Mouse (Mus musculus) heart, postnatal 0 days (tissue): ENCODE measurements around the gene Plek. TPM values are rescaled to one million over a fixed set of nuclear protein-coding genes. Genes with fewer than 3 reads are reported as not detected.
"Not testable (repeated sequence)": the region's sequence is repeated elsewhere in the genome, so short reads cannot be mapped to it uniquely, and the experiment has no call there.

Experiments
- ATAC-seq: fragments of 200-750 bp; cut with Nextera tagmentation; 2 replicates; pipeline ENCODE4 v1.8.0; 2017; ENCODE audit warnings: low read depth, moderate number of reproducible peaks, moderate library complexity; ENCODE audit not compliant: insufficient read depth
- DNase-seq: peaks from one replicate; pipeline ENCODE4 v3.0.0-alpha.2; 2016; ENCODE audit warnings: low spot score
- H3K27ac ChIP-seq: fragments of 300-500 bp; sonication (generic); 2 replicates; pipeline ENCODE4 v1.5.1; 2014; ENCODE audit warnings: low read depth, mild to moderate bottlenecking
- H3K27me3 ChIP-seq: fragments of 300-500 bp; sonication (generic); 2 replicates; pipeline ENCODE4 v1.6.1; 2014; ENCODE audit warnings: low read length, mixed read lengths; ENCODE audit not compliant: control insufficient read depth, insufficient read depth
- H3K36me3 ChIP-seq: fragments of 300-500 bp; sonication (generic); replicated peaks from 2 replicates; pipeline ENCODE4 v1.6.1; 2014; ENCODE audit warnings: low read length, mixed read lengths; ENCODE audit not compliant: control insufficient read depth, insufficient read depth
- H3K4me1 ChIP-seq: fragments of 300-500 bp; sonication (generic); 2 replicates; pipeline ENCODE4 v1.6.1; 2014; ENCODE audit warnings: antibody characterized with exemption; ENCODE audit not compliant: control insufficient read depth, insufficient read depth
- H3K4me2 ChIP-seq: fragments of 300-500 bp; sonication (generic); 2 replicates; pipeline ENCODE4 v1.6.1; 2014; ENCODE audit warnings: low read depth, mild to moderate bottlenecking, low read length, moderate library complexity
- H3K4me3 ChIP-seq: fragments of 300-500 bp; sonication (generic); 2 replicates; pipeline ENCODE4 v1.5.1; 2014; ENCODE audit warnings: low read depth, low read length
- H3K9ac ChIP-seq: fragments of 300-500 bp; sonication (generic); replicated peaks from 2 replicates; pipeline ENCODE4 v1.6.1; 2014; ENCODE audit warnings: low read depth, low read length, mixed read lengths
- H3K9me3 ChIP-seq: fragments of 300-500 bp; sonication (generic); replicated peaks from 2 replicates; pipeline ENCODE4 v1.6.1; 2016; ENCODE audit warnings: low read length; ENCODE audit not compliant: control insufficient read depth
- CTCF ChIP-seq: IDR thresholded peaks from 2 replicates; pipeline ENCODE4 v1.5.1; 2016; ENCODE audit warnings: antibody characterized with exemption, control low read depth, low read depth
- EP300 ChIP-seq: IDR thresholded peaks from 2 replicates; pipeline ENCODE4 v1.6.1; 2016; ENCODE audit warnings: antibody characterized with exemption, low read depth
- WGBS: fragments of 180-500 bp; shearing (Covaris S2); extraction: QIAGEN DNeasy Blood & Tissue Kit; methylation state at CpG from one replicate; pipeline ENCODE4 v1.1.7; 2014; 5-methylcytosine and 5-hydroxymethylcytosine counted together
- polyA plus RNA-seq: library from polyadenylated mRNA; unstranded; fragments of >200 nt; fragmentation: Nextera tagmentation; extraction: Ambion mirVana; gene quantifications from 2 replicates; pipeline ENCODE4 v1.2.1, GENCODE M21; 2015
- total RNA-seq: library from RNA; depleted of rRNA; stranded (reverse); fragments of >200 nt; gene quantifications from 2 replicates; pipeline ENCODE4 v1.2.3, GENCODE M21; 2014; ENCODE audit warnings: low replicate concordance

Plek gene
- total and polyA plus RNA-seq, 2 experiments from 2014 or later, result 1.3 to 2.6 TPM

DNA sequence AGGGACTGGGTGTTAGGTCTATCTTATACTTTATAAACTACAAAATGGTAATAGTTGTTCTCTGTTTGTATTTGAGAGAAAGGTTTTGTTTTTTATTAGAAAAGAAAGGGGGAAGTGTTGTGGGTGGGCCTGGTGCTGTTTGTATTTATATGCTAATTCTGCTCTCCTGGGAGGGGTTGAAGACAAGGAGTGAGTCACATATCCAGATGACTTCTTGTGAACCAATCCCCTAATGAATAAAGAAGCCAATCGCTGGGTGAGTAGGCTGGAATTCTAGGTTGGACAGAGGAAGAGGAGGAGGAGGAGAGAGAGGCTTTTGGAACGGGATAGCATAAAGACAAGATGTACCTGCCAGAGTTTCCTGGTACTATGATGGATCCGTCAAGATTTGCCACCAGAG, 29.9 kb upstream of the Plek start:
- ATAC-seq (no peak), DNase-seq (no peak)
- Histone ChIP-seq H3K4me3 (no peak overlapping the region), H3K27me3 (no peaks in the 10 kb centered on the region), H3K4me1 (peaks cover 6% of the 10 kb centered on the region; the same call in 1 of the 2 replicates), H3K36me3 (no peaks in the 10 kb centered on the region), H3K9ac (no peak overlapping the region), H3K9me3 (no peaks in the 10 kb centered on the region), H3K4me2 (no peak overlapping the region), H3K27ac (no peak overlapping the region)
- TF ChIP-seq EP300 (no peak), CTCF (no peak)
- 39% methylated on average over 3 of the region's 3 CpGs for WGBS

DNA sequence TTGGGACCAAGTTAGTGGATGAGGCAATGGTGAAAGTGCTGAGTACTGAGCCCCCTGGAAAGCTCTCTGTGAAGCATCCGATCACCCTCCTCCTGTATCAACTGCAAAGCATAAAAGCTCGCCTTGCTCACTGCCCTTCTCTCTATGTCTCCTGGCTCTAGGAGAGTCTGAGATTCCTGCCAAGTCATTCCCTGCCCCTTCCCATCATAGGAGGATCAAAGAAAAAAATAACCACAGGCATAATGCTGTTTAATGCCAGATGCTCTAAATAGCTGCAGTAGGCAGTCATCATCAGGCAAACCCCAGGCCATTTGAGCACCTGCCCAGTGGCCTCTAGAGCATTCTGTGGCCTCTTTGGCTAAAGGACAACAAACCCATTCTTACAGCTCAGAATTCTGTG, 23.5 kb upstream of the Plek start:
- H3K4me1 ChIP-seq, result no peaks in the 10 kb centered on the region
- H3K9me3 ChIP-seq, result no peaks in the 10 kb centered on the region
- H3K27ac ChIP-seq, result no peak overlapping the region
- H3K4me2 ChIP-seq, result no peak overlapping the region
- DNase-seq, result no peak
- H3K4me3 ChIP-seq, result no peak overlapping the region
- H3K9ac ChIP-seq, result no peak overlapping the region
- no peaks in the 10 kb centered on the region for H3K27me3 ChIP-seq
- WGBS, result 71% methylated on average over 2 of the region's 2 CpGs
- TF ChIP-seq EP300, result no peak
- no peak for TF ChIP-seq CTCF
- ATAC-seq, result no peak
- no peaks in the 10 kb centered on the region for H3K36me3 ChIP-seq

DNA sequence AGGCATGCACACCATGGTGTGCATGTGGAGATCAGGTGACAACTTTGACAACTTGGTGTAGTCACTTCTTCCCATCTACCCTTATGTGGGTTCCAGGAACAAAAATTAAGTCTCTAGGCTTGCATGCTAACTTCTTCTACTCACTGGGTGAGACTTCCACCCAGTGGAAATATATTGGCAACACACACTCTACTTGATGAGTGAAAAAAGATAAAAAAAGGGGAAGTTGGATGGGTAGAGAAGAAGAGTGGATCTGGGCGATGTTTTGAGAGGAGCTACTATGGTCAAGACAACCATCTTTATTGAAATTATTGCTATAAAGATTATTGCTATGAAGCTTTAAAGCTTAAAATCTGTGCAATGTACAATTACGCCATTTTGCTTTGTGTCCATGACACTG, 17.2 kb upstream of the Plek start:
- not testable (repeated sequence) for H3K4me3 ChIP-seq, H3K36me3 ChIP-seq, H3K9ac ChIP-seq, DNase-seq, H3K9me3 ChIP-seq, H3K27ac ChIP-seq, ATAC-seq, H3K4me1 ChIP-seq, H3K27me3 ChIP-seq, H3K4me2 ChIP-seq
- 81% methylated on average over 2 of the region's 2 CpGs for WGBS

DNA sequence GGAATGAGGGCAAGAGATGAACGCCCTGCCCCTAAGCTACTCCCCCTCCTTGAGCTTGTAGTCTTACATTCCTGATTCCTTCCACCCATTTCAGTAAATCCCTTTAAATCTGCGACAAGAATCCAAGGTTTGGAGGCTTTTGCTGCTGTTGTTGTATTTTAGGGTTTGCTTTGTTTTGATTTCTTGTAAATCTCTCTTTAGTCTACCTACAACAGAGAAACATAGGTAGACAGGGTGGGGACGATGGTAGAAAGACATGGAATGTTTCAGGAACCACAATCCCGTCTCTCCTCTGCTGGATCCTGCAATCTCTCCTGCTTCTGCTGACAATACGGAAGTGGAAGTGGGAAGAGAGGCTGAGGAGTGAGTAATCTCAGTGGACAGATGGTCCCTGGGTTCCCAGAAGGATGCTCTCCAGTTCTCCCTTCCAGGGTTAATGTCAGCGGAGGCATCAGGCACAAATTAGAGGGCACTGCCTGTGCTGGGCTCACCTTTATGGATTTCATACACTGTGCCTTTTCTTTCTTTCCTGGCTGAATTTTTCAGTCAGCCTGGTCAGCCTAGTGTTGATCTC, 382 bp upstream of the Plek start:
- WGBS, result 19% methylated on average over 6 of the region's 6 CpGs
- no peaks in the 10 kb centered on the region for H3K36me3 ChIP-seq
- H3K27me3 ChIP-seq, result no peaks in the 10 kb centered on the region
- H3K9ac ChIP-seq, result peak overlapping the region; percentile 70
- no peaks in the 10 kb centered on the region for H3K9me3 ChIP-seq
- peak overlapping the region; percentile 76 for H3K4me2 ChIP-seq
- H3K4me1 ChIP-seq, result peaks cover 4% of the 10 kb centered on the region; the same call in 1 of the 2 replicates
- peak overlapping the region; percentile 63 for H3K4me3 ChIP-seq
- ATAC-seq (no peak), DNase-seq (no peak)
- peak overlapping the region; percentile 82 for H3K27ac ChIP-seq
- no peak for TF ChIP-seq CTCF

DNA sequence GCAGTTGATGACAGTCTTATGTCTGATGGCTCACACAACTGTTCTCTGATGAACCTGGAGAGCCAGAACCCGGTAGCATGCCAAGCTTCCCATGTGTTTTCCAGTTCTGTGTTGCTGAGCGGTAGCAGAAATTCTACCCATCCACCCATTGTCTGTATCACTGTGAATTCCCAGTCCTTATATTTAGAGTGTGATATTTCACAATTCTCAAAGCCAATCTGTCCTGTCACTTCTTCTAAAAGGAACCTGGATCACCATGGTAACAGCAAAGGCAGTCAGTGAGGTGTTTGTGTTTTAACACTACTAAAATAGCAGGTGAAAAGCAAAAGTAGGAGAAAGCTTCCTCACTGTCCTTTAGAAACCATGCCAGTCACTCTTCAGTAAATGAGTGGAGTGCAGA, 6.4 kb downstream of the Plek start:
- no peak for ATAC-seq

DNA sequence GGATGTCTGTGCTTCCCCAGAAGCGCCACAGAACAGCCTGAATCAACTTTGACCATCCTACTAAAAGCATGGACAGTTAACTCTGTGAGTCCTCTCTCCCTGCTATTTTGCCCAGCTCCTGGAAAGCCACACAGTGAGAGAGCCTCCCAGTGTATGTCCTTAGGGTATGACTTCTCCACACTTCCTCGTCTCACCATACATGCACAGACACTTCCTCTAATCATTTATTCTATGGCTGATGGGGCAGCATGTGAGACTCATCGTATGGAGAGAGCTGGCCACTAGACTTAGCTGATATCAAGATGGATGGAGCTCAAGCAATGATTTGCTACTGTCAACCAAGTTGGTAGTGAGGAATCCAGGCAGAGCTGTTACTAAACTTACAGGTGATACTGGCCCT, 28.2 kb downstream of the Plek start:
- H3K9me3 ChIP-seq, result no peaks in the 10 kb centered on the region
- 67% methylated on average over 3 of the region's 3 CpGs for WGBS

More for the DNA sequence above, 6.4 kb downstream of the Plek start:
- Histone ChIP-seq H3K4me2 (no peak overlapping the region), H3K9me3 (no peaks in the 10 kb centered on the region), H3K27ac (no peak overlapping the region), H3K4me1 (no peaks in the 10 kb centered on the region), H3K9ac (no peak overlapping the region), H3K27me3 (no peaks in the 10 kb centered on the region), H3K36me3 (no peaks in the 10 kb centered on the region), H3K4me3 (no peak overlapping the region)
- TF ChIP-seq CTCF (no peak), EP300 (no peak)
- DNase-seq, result no peak
- WGBS, result 77% methylated on average over 2 of the region's 2 CpGs

More for the DNA sequence above, 28.2 kb downstream of the Plek start:
- ATAC-seq, result no peak
- Histone ChIP-seq H3K36me3 (no peaks in the 10 kb centered on the region), H3K4me1 (no peaks in the 10 kb centered on the region), H3K9ac (no peak overlapping the region), H3K27me3 (no peaks in the 10 kb centered on the region), H3K4me3 (no peak overlapping the region), H3K27ac (no peak overlapping the region), H3K4me2 (no peak overlapping the region)
- DNase-seq, result no peak
- TF ChIP-seq EP300, result no peak
